Mouse (Mus musculus): ENCODE measurements around the gene Atp6v1f.

- TF ChIP-seq USF1 (IDR thresholded peaks at IDR 0.05; ENCODE audit: low read depth) (no peak), POLR2A (IDR thresholded peaks at IDR 0.05; ENCODE audit: insufficient read length, low read depth) (no peak), MAX (IDR thresholded peaks at IDR 0.05; ENCODE audit: low read depth) (no peak), MYOG (IDR thresholded peaks at IDR 0.05; ENCODE audit: control insufficient read depth in 1 of 3, insufficient read depth in 1 of 3, insufficient read length in 2 of 3, low read depth in 2 of 3) (no peak), POLR2AphosphoS2 (IDR thresholded peaks at IDR 0.05; ENCODE audit: insufficient read length, low read depth) (no peak), SRF (IDR thresholded peaks at IDR 0.05; ENCODE audit: control insufficient read depth, insufficient read length, low read depth) (no peak), MYOD1 (IDR thresholded peaks at IDR 0.05; ENCODE audit: control insufficient read depth in 1 of 3, insufficient read length in 2 of 3, low read depth in 2 of 3) (no peak), TCF3 (IDR thresholded peaks at IDR 0.05; ENCODE audit: insufficient read length, low read depth) (no peak)
These were observed 33.3 kb downstream of the Atp6v1f start for GRCm38 (mm10) chr6:29500810-29501209.
